Mouse (Mus musculus) right cerebral cortex, adult 2 months (tissue): ENCODE measurements at regions not wholly inside any gene's neighbourhood (a gene's known extent, or its start where the extent isn't known, plus 50 kb on each side); places are given as distances from the start of the nearest gene placed in this dataset.

Experiments
- DNase-seq, 2 experiments: peaks; one replicate each; pipeline ENCODE4 v3.0.0; 2021 to 2022; ENCODE audit warnings: low spot score in 2 of 2

DNA sequence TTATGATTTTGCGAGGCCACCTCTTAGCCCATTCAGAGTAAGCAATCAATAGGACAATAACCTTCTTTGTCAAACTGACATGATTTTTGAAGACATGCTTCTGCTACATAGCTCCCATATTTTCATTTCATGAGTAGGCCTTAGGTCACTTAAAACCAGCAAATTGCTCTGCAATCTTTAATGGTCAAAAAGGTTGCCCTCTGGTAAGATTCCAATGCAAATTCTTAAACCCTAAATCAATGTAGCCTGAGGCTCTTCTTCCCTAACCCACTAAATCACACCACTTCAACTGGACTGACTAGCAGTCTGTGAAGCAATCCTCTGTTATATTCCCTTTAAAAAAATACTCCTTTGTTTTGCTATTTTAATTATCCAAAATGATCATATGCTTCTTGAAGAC is 1359.0 kb upstream of the Nudt12 start:
- DNase-seq: no peak

DNA sequence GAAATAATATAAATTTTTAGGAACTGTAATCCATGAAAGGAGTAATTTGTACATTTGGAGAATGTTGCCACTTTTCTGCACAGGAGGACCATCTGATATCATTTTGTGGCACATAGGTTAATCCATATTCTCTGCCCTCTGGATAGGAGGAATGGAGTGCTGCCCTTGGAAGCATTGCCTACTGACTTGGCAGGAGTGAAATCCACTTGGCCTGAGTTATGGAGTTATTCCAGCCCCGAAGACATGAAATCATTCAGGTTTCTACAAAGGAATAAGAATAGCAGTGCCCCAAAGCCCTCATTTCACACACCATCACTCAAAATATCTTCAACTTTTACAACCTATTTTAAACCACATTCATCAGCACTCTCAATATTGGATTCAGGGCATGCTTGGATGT is 1342.2 kb upstream of the Nudt12 start:
- DNase-seq: no peak

DNA sequence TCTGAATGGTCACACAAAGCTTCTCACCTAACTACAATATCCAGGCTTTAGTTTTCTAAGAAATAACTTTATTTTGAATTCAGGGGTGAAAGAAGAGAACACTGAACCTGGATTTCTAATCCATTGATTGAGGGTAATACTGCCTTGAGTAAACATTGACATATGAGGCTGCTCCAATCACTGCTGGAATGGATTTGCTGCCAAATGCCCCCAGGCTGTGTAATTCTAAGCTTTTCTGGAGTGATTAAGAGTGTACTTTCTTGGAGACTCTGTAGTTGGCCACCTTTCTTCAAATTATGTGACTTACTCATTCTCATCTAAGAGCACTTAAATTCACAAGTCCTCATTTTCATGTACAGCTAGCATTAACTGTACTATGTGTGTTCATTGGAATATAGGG is 1331.5 kb upstream of the Nudt12 start:
- no peak for DNase-seq

DNA sequence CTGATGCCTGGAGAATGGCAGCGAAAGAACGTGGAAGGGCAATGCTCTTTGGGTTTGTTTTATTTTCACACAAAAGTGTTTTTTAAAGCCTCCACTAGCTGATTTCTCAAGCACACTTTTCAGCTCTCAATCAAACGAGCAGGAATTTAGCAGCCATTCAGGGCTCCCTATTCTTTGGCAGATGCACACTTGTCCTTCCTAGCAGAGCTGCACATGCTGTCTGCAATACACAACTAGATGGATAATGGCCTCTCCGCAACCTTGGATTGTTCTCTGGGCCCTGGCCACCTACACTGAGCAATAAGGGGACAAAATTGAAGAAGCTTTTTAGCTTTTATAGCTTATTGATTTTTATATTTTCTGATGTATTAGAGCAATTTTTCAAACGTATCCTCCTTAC is 1324.5 kb upstream of the Nudt12 start:
- DNase-seq: no peak

DNA sequence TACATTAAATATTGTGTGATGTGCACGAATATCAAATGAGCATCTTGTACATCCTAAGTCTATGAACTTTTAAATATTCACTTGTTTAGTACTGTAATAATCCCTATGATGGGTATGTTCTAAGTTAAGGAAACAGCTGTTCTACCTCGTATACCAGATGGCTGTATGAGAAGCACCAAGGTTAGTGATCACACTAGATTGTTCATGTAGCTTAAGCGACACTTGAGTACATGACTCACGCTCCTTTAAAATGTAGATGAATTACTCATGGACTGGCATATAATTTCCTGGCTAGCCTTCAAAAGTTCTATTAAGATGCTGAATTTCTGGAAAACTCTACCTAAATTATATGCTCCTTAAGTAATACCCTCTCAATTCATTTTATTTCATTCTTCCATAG is 1307.9 kb upstream of the Nudt12 start:
- peak in 1 of 2 experiments; percentile 11 for DNase-seq
